Mouse (Mus musculus): ENCODE measurements around the gene Dnajc30. TPM values are rescaled to one million over a fixed set of nuclear protein-coding genes. Genes with fewer than 3 reads are reported as not detected.
"Not testable (repeated sequence)": the region's sequence is repeated elsewhere in the genome, so short reads cannot be mapped to it uniquely, and the experiment has no call there.

The Dnajc30 gene
- total RNA-seq, 2 experiments from 2014 or later = 22.0 to 25.2 TPM

DNA sequence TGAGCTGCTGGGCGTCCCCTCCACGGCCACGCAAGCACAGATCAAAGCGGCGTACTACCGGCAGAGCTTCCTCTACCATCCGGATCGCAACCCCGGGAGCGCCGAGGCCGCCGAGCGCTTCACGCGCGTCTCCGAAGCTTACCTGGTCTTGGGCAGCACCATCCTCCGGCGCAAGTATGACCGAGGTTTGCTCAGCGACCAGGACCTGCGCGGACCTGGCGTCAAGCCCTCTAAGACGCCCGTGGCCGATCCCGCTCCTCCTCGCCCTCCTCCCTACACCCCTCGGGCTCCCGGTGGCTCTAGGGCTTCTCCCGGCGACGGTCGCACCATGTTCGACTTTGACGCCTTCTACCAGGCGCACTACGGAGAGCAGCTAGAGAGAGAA lies 372 bp downstream of the Dnajc30 start:
- no peak for DNase-seq

DNA sequence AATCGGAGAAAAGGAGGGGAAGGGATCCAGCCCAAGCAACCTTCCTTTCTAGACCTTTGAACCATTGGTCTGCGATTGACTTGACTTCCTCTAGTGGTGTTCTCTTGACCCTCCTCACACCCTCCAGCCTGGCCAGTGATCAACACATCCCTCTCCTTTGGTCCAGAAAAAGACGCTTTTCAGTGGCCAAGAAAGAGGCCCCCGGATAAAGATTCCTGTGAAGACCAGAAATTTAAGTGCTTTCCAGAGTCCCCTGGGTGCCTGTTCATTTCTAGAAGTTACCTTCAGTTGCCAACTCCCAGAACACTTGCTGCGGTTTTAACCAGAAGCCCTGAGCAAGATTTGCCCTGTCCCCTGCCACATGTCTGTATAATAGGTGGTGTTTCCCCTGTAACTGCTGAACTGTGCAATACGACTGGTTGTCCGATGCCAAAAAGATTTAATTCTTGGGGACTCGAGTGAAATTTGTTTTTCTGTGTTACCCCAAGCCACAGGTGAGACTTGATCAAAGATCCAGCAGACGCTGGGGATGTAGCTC lies 976 bp downstream of the Dnajc30 start, which contains the start of gene Bud23:
Bud23 (minus strand) TSS at position 51 of the 538 bp plus-strand sequence.
- DNase-seq = not testable (repeated sequence)

DNA sequence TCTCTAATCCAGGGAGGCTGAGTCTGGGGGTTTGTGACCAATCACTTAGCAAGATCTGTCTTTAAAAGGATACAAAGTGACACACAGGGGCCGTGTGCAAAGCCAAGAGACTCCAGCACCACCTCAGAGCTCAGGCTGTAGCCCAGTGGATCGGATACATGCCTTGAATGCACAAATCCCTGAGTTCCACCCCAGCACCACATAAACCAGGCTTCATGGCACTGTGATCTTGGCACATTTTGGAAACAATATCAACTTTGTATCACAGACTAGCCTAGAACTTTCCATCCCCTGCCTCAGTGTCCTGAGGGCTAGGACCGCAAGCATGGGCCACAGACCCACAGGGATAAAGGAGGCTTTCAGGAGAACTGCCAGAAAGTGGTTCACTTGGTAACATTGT lies 2.0 kb downstream of the Dnajc30 start:
- no peak for DNase-seq

DNA sequence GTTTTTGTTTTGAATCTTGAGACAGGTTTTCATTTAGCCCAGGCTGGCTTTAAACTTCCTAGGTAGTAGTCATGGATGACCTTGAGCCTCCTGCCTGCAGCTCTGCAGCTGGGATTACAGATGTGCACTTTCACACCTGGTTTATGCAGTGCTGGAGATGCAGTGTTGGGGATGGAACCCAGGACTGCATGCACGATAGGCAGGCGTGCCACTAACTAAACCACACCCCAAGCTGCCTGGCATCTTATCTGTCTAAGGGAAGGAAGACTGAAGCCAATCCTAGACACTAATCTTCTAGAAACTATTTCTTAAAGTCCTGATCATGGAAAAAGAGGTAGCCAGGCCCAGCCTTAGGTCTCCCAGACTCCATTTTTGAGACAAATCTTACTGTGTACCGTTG lies 6.4 kb downstream of the Dnajc30 start:
- no peak for DNase-seq

DNA sequence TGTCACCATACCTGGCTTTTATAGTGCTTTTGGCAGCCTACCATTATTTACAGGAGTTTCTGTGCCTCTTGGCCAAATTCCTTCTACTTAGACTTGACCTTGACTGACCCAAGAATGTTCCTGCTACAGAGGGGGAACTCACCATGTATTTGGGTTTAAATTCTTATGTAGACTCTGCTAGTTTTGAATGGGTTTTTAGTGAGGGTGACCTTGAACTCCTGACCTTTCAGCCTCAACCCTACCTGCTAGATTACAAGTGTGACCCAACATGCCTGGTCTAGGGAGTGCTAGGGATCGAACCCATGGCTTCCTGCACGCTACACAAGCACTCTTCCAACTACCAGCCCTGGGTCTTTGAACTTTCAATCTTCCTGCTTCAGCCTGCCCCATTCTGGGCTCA lies 8.1 kb downstream of the Dnajc30 start:
- no peak for DNase-seq

GRCm38 (mm10) chr5:135072720-135073119 lies 8.7 kb downstream of the Dnajc30 start:
- no peak for DNase-seq

DNA sequence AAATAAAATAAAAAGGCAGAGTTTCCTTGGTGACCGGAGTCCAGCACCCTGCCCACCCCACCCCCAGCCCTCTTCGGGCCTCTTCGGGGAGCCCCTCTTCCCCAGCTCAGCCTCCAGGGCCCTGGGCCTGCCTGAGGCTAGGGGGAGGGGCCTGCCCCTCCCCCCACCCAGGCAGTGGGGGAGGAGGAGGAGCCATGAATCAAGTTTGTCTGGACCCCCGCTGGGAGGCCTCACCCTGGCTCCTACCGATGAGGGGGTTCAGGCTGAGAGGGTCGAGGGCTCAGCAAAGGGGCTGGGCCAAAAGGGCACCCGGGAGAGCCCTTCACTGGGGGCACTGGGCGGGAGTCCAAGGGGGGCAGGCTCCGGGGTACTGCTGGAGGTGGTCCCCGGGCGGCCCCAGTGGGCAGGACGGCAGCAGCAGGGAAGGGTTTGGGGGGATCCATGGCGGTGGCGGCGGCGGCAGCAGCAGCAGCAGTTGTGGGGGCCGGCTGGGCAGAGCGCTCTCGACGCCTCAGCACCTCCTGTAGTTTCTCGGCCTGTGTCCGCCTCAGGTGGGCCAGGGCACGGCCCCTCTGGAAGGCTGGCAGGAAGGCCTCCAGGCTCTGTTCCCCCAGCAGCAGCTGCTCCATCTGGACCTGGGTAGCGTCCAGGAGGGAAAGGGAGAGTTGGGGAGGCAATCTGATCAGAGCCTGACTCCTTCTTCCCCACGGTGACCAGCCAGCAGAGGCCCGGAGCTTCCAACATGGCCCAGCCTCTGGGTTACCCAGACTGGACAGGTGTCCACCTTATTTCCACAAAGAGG lies 9.5 kb downstream of the Dnajc30 start:
- no peak for DNase-seq

- no peak for DNase-seq
These were observed 11.7 kb downstream of the Dnajc30 start for GRCm38 (mm10) chr5:135075655-135076054.

DNA sequence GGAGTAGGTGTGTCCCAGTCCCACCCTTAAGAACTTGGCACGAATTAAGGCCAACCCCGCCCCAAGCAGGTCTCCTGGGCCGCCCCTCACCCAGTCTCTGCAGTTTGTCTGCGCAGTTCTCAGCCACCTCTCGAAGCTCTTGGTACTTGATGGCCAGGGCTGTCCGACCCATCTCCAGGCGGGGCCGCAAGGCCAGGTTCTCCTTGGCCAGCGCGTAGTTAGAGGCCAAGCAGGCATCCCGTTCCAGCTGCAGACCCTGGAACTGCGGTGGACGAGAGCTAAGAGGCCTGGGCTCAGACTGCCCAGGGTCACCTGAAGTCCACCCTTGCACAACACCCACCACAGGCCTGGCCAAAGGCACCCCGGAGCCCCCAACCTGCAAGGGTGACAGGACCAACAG lies 12.4 kb downstream of the Dnajc30 start:
- DNase-seq = no peak

DNA sequence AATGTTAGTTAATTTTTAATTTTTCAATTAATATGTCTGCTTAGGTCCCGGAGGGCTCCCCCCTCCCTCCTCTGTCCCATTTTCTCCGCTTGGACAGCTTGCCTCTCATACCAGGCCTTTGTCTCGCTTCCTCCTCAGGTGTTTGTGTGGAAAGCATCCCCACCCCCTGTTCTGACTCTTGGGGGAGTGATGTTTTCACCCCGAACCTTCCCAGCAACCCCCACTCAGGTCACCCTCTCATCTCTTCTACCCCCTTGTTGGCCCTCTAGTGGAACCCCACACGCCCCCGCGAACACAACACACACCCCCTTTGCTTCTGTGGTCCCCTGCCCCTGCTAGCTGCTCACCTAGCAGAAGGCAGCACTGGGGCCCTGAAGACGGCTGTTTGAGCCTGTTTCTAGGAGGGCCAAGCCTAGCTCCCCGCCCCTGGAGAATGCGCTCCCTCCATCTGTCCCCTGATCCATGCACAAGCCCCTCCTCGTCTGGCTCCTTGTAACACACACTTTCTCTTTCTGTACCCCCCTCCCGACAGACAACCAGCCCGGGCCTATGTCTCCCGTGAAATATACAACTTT lies 13.0 kb downstream of the Dnajc30 start:
- DNase-seq = no peak

- DNase-seq = peak; percentile 85
These were observed 13.8 kb downstream of the Dnajc30 start, which contains the start of gene Vps37d for GRCm38 (mm10) chr5:135077564-135078481. Gene Vps37d, minus strand, starts transcription at chr5:135078266.

DNA sequence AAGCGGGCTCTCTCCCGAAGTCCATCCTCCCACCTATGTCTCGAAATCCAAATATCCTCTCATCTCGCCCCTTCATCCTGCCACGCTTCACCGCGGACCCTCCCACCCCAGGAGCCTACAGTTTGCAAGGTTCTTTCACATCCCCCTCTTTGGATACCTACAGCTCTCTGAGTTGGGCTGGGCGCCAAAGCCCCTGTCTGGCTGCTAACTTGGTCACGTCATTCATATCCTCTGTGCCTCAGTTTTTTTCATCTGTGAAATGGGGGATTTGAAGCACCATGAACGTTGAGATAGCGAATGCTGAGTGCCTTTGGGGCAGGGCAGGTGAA lies 14.4 kb downstream of the Dnajc30 start:
- DNase-seq = no peak

- DNase-seq = no peak
These were observed 15.6 kb downstream of the Dnajc30 start for GRCm38 (mm10) chr5:135079578-135079977.

- no peak for DNase-seq
These were observed 16.5 kb downstream of the Dnajc30 start for GRCm38 (mm10) chr5:135080539-135080938.

- no peak for DNase-seq
These were observed 22.9 kb downstream of the Dnajc30 start for GRCm38 (mm10) chr5:135086871-135087270.

DNA sequence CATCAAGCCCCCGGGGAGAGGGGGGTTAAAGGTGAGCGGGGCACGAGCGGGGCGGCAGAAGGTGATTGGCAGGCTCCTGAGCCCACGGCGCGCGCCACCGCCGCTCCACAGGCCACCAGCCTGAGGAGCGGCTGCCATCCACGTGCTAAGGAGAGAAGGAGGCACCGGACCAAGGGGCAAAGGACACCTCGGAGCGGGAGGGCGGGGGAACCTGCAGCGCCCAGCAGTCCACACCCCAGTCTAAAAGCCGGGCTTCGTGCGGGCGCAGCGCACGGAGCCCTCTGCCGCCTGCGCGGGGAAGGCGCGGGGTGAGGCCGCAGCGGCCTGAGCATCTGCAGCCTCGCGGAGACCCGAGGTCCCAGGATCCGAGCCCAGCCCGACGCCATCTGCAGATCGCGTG lies 25.7 kb downstream of the Dnajc30 start, which contains the start of gene Mlxipl:
Mlxipl (plus strand) TSS at position 238 of the 400 bp plus-strand sequence.
- DNase-seq = no peak

DNA sequence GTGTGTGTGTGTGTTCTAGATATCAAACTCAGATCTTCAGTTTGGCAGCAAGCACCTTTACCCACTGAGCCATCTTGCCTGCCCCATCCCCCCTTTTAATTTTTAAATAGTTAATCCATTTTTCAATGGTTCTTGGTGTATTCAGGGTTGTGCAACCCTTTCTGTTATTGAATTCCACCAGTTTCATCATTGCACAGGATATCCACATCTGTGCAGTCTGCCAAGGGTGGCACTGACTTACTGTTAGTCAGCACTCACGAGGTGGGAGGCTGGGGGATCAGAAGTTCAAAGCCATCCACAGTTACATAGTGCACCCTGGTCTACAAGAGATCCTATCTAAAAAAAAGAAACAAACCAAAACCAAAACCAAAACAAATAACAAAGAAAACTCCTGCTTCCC lies 37.0 kb downstream of the Dnajc30 start:
- no peak for DNase-seq

- DNase-seq = no peak
These were observed 40.1 kb downstream of the Dnajc30 start for GRCm38 (mm10) chr5:135103999-135104660.

- peak; percentile 79 for DNase-seq
These were observed 42.8 kb downstream of the Dnajc30 start for GRCm38 (mm10) chr5:135106758-135107256.

- peak; percentile 88 for DNase-seq
These were observed 43.8 kb downstream of the Dnajc30 start for GRCm38 (mm10) chr5:135107521-135108501.
